Mouse (Mus musculus) lung, postnatal 25 days (tissue): ENCODE results near the gene Rrp9.

Experiments used
- DNase-seq: peaks from one replicate; pipeline ENCODE4 v3.0.0; 2022; ENCODE audit warnings: low spot score

The Rrp9 gene

DNA sequence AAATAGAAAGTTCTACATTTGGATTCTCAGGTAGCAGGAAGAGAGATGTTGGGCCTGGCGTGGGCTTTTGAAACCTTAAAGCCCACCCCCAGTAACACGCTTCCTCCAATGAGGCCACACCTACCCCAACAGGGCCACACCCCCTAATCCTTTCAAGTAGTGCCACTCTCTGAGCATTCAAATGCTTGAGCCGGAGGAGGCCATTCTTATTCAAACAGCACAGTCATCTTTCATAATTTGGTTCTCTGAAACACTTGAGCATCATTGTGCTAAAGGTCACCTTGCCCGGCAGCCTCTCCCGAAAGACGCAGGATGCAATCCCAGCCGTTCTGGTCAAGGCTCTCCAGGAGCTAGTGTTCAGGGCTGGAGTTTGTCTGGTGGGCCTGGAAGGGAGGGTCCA lies 58.5 kb downstream of the Rrp9 start:
- no peak for DNase-seq

DNA sequence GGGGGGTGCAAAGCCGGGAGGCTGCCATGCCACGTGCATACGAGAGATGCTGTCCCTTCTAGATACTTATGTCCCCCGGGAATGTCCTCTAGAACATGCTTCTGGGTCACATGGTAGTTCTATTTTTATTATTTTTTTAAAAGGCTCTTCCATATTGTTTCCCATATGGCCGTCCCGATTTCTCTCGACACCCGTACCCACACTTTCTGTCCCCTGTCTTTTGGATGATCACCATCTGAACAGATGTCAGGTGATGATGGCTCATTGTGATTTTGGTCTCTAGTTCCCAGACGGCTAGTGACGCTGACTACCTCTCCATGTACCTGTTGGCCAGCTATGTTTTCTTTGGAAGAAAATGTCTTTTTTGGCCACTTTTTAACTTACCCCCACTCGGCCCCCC lies 59.2 kb downstream of the Rrp9 start:
- no peak for DNase-seq
